ENCODE assay signal across 8 mouse cellular contexts in the genomic region with DNA sequence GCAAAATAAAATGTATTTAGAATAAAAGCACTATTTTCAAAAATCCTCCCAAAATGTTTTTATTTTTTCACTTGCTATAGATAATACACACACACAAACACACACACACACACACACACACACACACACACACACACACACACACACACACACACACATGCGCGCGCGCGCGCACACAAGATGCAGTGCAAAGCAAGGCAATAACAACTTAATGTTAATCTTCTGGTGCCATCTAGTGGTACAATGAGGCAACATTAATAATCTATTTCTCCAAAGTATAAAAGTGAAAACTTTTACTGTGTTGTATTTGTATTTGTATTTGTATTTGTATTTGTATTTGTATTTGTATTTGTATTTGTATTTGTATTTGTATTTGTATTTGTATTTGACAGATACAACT.
DNase-seq lines count a peak whose midpoint lies in the region; ATAC-seq and TF ChIP-seq lines count a peak whose summit lies in the region.
"Not testable (repeated sequence)": the region's sequence is repeated elsewhere in the genome, so short reads cannot be mapped to it uniquely, and the experiment has no call there.

No protein-coding gene starts in this region.

- H3K9me3 ChIP-seq in liver, postnatal 0 days (ENCODE audit: low read length): not testable (repeated sequence)

- TF ChIP-seq EP300 in heart, adult 2 months (IDR thresholded peaks at IDR 0.05; ENCODE audit: insufficient read depth, low read depth, low read length); liver, postnatal 0 days (IDR thresholded peaks at IDR 0.05; ENCODE audit: low read depth): not testable (repeated sequence)

- intact Hi-C loops in heart, adult 2 months (cut with DNase I): loop anchor here (10.0 kb wide), 1 partner anchor 1292 kb away; no protein-coding TSS in a partner anchor

- H3K4me1 ChIP-seq in heart, adult 2 months (ENCODE audit: control insufficient read depth, insufficient read depth, low read length); liver, postnatal 0 days (ENCODE audit: insufficient read depth): not testable (repeated sequence)

- H3K27me3 ChIP-seq in heart, adult 2 months (ENCODE audit: control insufficient read depth, insufficient read depth, low read length); liver, postnatal 0 days (ENCODE audit: insufficient read depth, low read length): not testable (repeated sequence)

- TF ChIP-seq CTCF in brain, embryonic 14.5 days (IDR thresholded peaks at IDR 0.05; ENCODE audit: borderline replicate concordance, extremely low read depth, insufficient read depth, insufficient read length): peak; percentile 45; the same call in 1 of the 2 replicates
- TF ChIP-seq CTCF in heart, adult 2 months (IDR thresholded peaks at IDR 0.05): peak; percentile 59
- peak; percentile 55 for TF ChIP-seq CTCF in liver, postnatal 0 days (IDR thresholded peaks at IDR 0.05; ENCODE audit: low read depth)

- H3K79me2 ChIP-seq in heart, adult 2 months (replicated peaks; ENCODE audit: control insufficient read depth, insufficient read depth, low read length): not testable (repeated sequence)

- not testable (repeated sequence) for H3K27ac ChIP-seq in heart, adult 2 months; liver, postnatal 0 days (ENCODE audit: low read depth)

- DNase-seq in ES-CJ7 (ENCODE audit: low read depth, low spot score): peak; percentile 32
- DNase-seq in brain, embryonic 14.5 days (ENCODE audit: low read depth): peak; percentile 76
- peak; percentile 34 for DNase-seq in embryo, embryonic 9.5 days (ENCODE audit: extremely low spot score)
- DNase-seq in heart, adult 2 months; liver, postnatal 0 days: not testable (repeated sequence)
- peak; percentile 21 for DNase-seq in kidney, postnatal 10 days
- peak; percentile 6 for DNase-seq in naive thymus-derived CD4-positive, alpha-beta T cell, adult 2 months (ENCODE audit: low read depth)
- DNase-seq in thymus, postnatal 0 days (ENCODE audit: low spot score): peak; percentile 9

- H3K4me3 ChIP-seq in heart, adult 2 months; liver, postnatal 0 days (ENCODE audit: low read depth, low read length): not testable (repeated sequence)

- not testable (repeated sequence) for H3K9ac ChIP-seq in heart, adult 2 months (ENCODE audit: low read depth, low read length); liver, postnatal 0 days (replicated peaks)

- 0 out of 2 replicates have a peak, but pooled peaks have one; percentile 36 for ATAC-seq in liver, postnatal 0 days

- 32% methylated on average over 6 of the region's 6 CpGs for WGBS in heart, adult 2 months
- WGBS in liver, postnatal 0 days (ENCODE audit: insufficient replicate concordance): 52% methylated on average over 6 of the region's 6 CpGs

- TF ChIP-seq POLR2A in brain, embryonic 14.5 days (IDR thresholded peaks at IDR 0.05; ENCODE audit: borderline replicate concordance, extremely low read depth, insufficient read depth, insufficient read length, poor library complexity, severe bottlenecking); heart, adult 2 months (IDR thresholded peaks at IDR 0.05; ENCODE audit: insufficient read depth, low read depth, low read length): not testable (repeated sequence)

- not testable (repeated sequence) for H3K36me3 ChIP-seq in heart, adult 2 months (ENCODE audit: control insufficient read depth, insufficient read depth, low read length); liver, postnatal 0 days (replicated peaks; ENCODE audit: insufficient read depth, low read length)

- not testable (repeated sequence) for H3K4me2 ChIP-seq in liver, postnatal 0 days (ENCODE audit: low read depth, low read length)
